In genomic region chrX:166584947-166585824, GRCm38 (mm10) we compare ENCODE assay signal across 8 mouse cellular contexts. TPM values are rescaled to one million over a fixed set of nuclear protein-coding genes. Genes with fewer than 3 reads are reported as not detected.
DNase-seq lines count a peak whose midpoint lies in the region; ATAC-seq and TF ChIP-seq lines count a peak whose summit lies in the region.

Gene Egfl6 (minus strand): TSS chrX:166585720.

- peak; percentile 0 for DNase-seq in CD4-positive, CD25-positive, alpha-beta regulatory T cell, adult 2 months (ENCODE audit: low read depth, low spot score)
- DNase-seq in R1 (ENCODE audit: low read depth, low spot score): peak; percentile 42
- peak; percentile 17 for DNase-seq in kidney, adult 18-20 months
- peak; percentile 46 for DNase-seq in lung, embryonic 14.5 days
- peak; percentile 23 for DNase-seq in ovary, postnatal 36 days (ENCODE audit: low spot score)
- DNase-seq in thymus, postnatal 36 days: peak; percentile 36 to 62

- WGBS in lung, embryonic 14.5 days: 14% methylated on average over 39 of the region's 39 CpGs

- TF ChIP-seq POLR2A in embryonic fibroblast, embryonic 13.5 days (IDR thresholded peaks at IDR 0.05; ENCODE audit: low read depth, low read length): no peak

- no peak within 1 kb of the TSS for H3K4me3 ChIP-seq in embryonic fibroblast, embryonic 13.5 days (ENCODE audit: insufficient read depth, low read length)
- peak within 1 kb of the TSS; percentile 32 for H3K4me3 ChIP-seq in lung, embryonic 14.5 days (ENCODE audit: low read depth, low read length)

- no peaks in the 10 kb centered on the region for H3K9me3 ChIP-seq in lung, embryonic 14.5 days (ENCODE audit: low read depth, low read length)

- H3K9ac ChIP-seq in lung, embryonic 14.5 days: peak within 1 kb of the TSS; percentile 38

- ATAC-seq in CD4-positive, CD25-positive, alpha-beta regulatory T cell, adult 4 months: no peak
- ATAC-seq in lung, embryonic 14.5 days (ENCODE audit: insufficient read depth): peak; percentile 77; the same call in 1 of the 2 replicates

- H3K27me3 ChIP-seq in lung, embryonic 14.5 days (ENCODE audit: insufficient read depth, low read length): no peaks in the 10 kb centered on the region

- no peaks in the 10 kb centered on the region for H3K4me1 ChIP-seq in embryonic fibroblast, embryonic 13.5 days (ENCODE audit: control insufficient read depth, insufficient read depth, low read length)
- no peaks in the 10 kb centered on the region for H3K4me1 ChIP-seq in lung, embryonic 14.5 days (ENCODE audit: insufficient read depth)

- H3K4me2 ChIP-seq in lung, embryonic 14.5 days: peak within 1 kb of the TSS; percentile 62

- H3K36me3 ChIP-seq in lung, embryonic 14.5 days (ENCODE audit: insufficient read depth): no peaks in the 10 kb centered on the region

- TF ChIP-seq CTCF in embryonic fibroblast, embryonic 13.5 days (IDR thresholded peaks at IDR 0.05; ENCODE audit: borderline replicate concordance, insufficient read depth, low read length): no peak
- no peak for TF ChIP-seq CTCF in lung, embryonic 14.5 days (IDR thresholded peaks at IDR 0.05; ENCODE audit: low read depth)

- H3K27ac ChIP-seq in embryonic fibroblast, embryonic 13.5 days (ENCODE audit: insufficient read depth, low read length): no peak within 1 kb of the TSS
- no peak within 1 kb of the TSS for H3K27ac ChIP-seq in lung, embryonic 14.5 days (ENCODE audit: low read depth)

RNA-seq across cellular contexts. Expression of gene Egfl6, which starts in this region (rescaled TPM):
- polyA plus RNA-seq in CD4-positive, CD25-positive, alpha-beta regulatory T cell, adult 4 months (2017; shearing (Covaris generic)): not detected
- 6.0 and 58.7 TPM in 2 replicates for polyA plus RNA-seq in embryonic fibroblast, embryonic 13.5 days (2011; ENCODE audit: insufficient read length, low read depth, missing spikeins)
- 36.1 and 39.2 TPM in 2 replicates for polyA plus RNA-seq in lung, embryonic 14.5 days (2014; fragmentation: Nextera tagmentation; extraction: Ambion mirVana)
